9 mouse cellular contexts compared by ENCODE assay signal in genomic region chr2:11375092-11375491, GRCm38 (mm10).
DNase-seq lines count a peak whose midpoint lies in the region; ATAC-seq lines count a peak whose summit lies in the region.
"Had no signal": no experiment of that assay in that cellular context is flagged by ENCODE, and none has a peak within 500 bp of the region (broad histone marks: within the 10 kb centered on the region; RNA-seq: fewer than 3 reads in every experiment).

No protein-coding gene starts in this region.

- H3K4me3 ChIP-seq in kidney, embryonic 14.5 days (ENCODE audit: low read length), result no peak overlapping the region
- no peak overlapping the region for H3K4me3 ChIP-seq in hindbrain, embryonic 11.5 days (ENCODE audit: low read depth, low read length)
- H3K4me3 ChIP-seq: hindbrain, embryonic 15.5 days had no signal

- H3K4me1 ChIP-seq in kidney, embryonic 14.5 days (ENCODE audit: control insufficient read depth, insufficient read depth, low read length), result no peaks in the 10 kb centered on the region
- no peaks in the 10 kb centered on the region for H3K4me1 ChIP-seq in hindbrain, embryonic 11.5 days (replicated peaks; ENCODE audit: control insufficient read depth, insufficient read depth, low read length)
- H3K4me1 ChIP-seq: hindbrain, embryonic 15.5 days had no signal

- WGBS in kidney, embryonic 14.5 days, result 68% methylated on average over 6 of the region's 6 CpGs
- 70% methylated on average over 6 of the region's 6 CpGs for WGBS in hindbrain, embryonic 11.5 days

- no peak for ATAC-seq in kidney, embryonic 14.5 days (ENCODE audit: low FRiP score, low TSS enrichment)
- no peak for ATAC-seq in hindbrain, embryonic 11.5 days (ENCODE audit: low FRiP score)

- H3K4me2 ChIP-seq in kidney, embryonic 14.5 days (replicated peaks; ENCODE audit: low read depth, low read length), result no peak overlapping the region
- no peak overlapping the region for H3K4me2 ChIP-seq in hindbrain, embryonic 11.5 days (replicated peaks; ENCODE audit: low read depth, low read length)
- H3K4me2 ChIP-seq: hindbrain, embryonic 15.5 days had no signal

- no peaks in the 10 kb centered on the region for H3K27me3 ChIP-seq in kidney, embryonic 14.5 days (ENCODE audit: control insufficient read depth, insufficient read depth, low read length)
- H3K27me3 ChIP-seq in hindbrain, embryonic 11.5 days (ENCODE audit: control insufficient read depth, insufficient read depth, low read length), result no peaks in the 10 kb centered on the region
- H3K27me3 ChIP-seq: hindbrain, embryonic 15.5 days had no signal

- H3K36me3 ChIP-seq in kidney, embryonic 14.5 days (ENCODE audit: control insufficient read depth, insufficient read depth, low read length), result no peaks in the 10 kb centered on the region
- no peaks in the 10 kb centered on the region for H3K36me3 ChIP-seq in hindbrain, embryonic 11.5 days (ENCODE audit: control insufficient read depth, insufficient read depth, low read length)
- H3K36me3 ChIP-seq: hindbrain, embryonic 15.5 days had no signal

- no peaks in the 10 kb centered on the region for H3K9me3 ChIP-seq in kidney, embryonic 14.5 days (ENCODE audit: control insufficient read depth, low read length)
- H3K9me3 ChIP-seq in hindbrain, embryonic 11.5 days (ENCODE audit: control insufficient read depth, low read length), result no peaks in the 10 kb centered on the region
- H3K9me3 ChIP-seq: hindbrain, embryonic 15.5 days had no signal

- intact Hi-C loops in heart, postnatal 36 days (cut with DNase I), result loop anchor here (5.0 kb wide), 1 partner anchor 52 kb away; no protein-coding TSS in a partner anchor

- DNase-seq in kidney, adult 11 months, result peak; percentile 84
- peak; percentile 12 for DNase-seq in R1 (ENCODE audit: low read depth, low spot score)
- peak; percentile 31 to 33 for DNase-seq in heart, postnatal 36 days
- peak; percentile 85 for DNase-seq in lung, postnatal 36 days
- DNase-seq in thymus, postnatal 0 days (ENCODE audit: low spot score), result peak; percentile 60
- DNase-seq in yolk sac, embryonic 10.5 days (ENCODE audit: low spot score), result no peak
- DNase-seq in hindbrain, embryonic 11.5 days (ENCODE audit: low spot score), result no peak

- H3K9ac ChIP-seq in kidney, embryonic 14.5 days (ENCODE audit: low read depth, low read length), result no peak overlapping the region
- H3K9ac ChIP-seq in hindbrain, embryonic 11.5 days (ENCODE audit: low read depth, low read length), result no peak overlapping the region
- H3K9ac ChIP-seq: hindbrain, embryonic 15.5 days had no signal

- H3K27ac ChIP-seq in kidney, embryonic 14.5 days (ENCODE audit: low read depth, low read length), result no peak overlapping the region
- no peak overlapping the region for H3K27ac ChIP-seq in hindbrain, embryonic 11.5 days (ENCODE audit: low read depth, low read length)
- H3K27ac ChIP-seq: hindbrain, embryonic 15.5 days had no signal

Comparison
In these comparisons a context has a peak if more than half of its experiments do, and no peak if none do; other contexts are left out.
1. DNase-seq: peak in kidney, adult 11 months (single experiment), R1 (single experiment), heart, postnatal 36 days (2 of 2), lung, postnatal 36 days (single experiment) and thymus, postnatal 0 days (single experiment); none in yolk sac, embryonic 10.5 days (single experiment) and hindbrain, embryonic 11.5 days (single experiment).